Mouse (Mus musculus): Measurements from ENCODE around the gene Zdhhc18.

Gene Zdhhc18

GRCm38 (mm10) chr4:133649989-133650699 lies at the start of gene Zdhhc18:
Gene Zdhhc18, minus strand, starts transcription at chr4:133650154.
- no peak for DNase-seq (ENCODE audit: low read depth, low spot score)

GRCm38 (mm10) chr4:133695363-133695762 lies 45.4 kb upstream of the Zdhhc18 start:
- DNase-seq (ENCODE audit: low read depth, low spot score) = no peak

- DNase-seq (ENCODE audit: low read depth, low spot score) = no peak
These were observed 40.3 kb upstream of the Zdhhc18 start for GRCm38 (mm10) chr4:133690252-133690651.

GRCm38 (mm10) chr4:133688417-133689067 lies 38.6 kb upstream of the Zdhhc18 start:
- DNase-seq (ENCODE audit: low read depth, low spot score) = no peak

- no peak for DNase-seq (ENCODE audit: low read depth, low spot score)
These were observed 37.2 kb upstream of the Zdhhc18 start for GRCm38 (mm10) chr4:133687126-133687525.

- no peak for DNase-seq (ENCODE audit: low read depth, low spot score)
These were observed 36.6 kb upstream of the Zdhhc18 start for GRCm38 (mm10) chr4:133686512-133686911.

GRCm38 (mm10) chr4:133680206-133680786 lies 30.3 kb upstream of the Zdhhc18 start:
- no peak for DNase-seq (ENCODE audit: low read depth, low spot score)

- no peak for DNase-seq (ENCODE audit: low read depth, low spot score)
These were observed 29.7 kb upstream of the Zdhhc18 start for GRCm38 (mm10) chr4:133679629-133680028.

- no peak for DNase-seq (ENCODE audit: low read depth, low spot score)
These were observed 27.3 kb upstream of the Zdhhc18 start for GRCm38 (mm10) chr4:133677266-133677665.

- no peak for DNase-seq (ENCODE audit: low read depth, low spot score)
These were observed 26.2 kb upstream of the Zdhhc18 start for GRCm38 (mm10) chr4:133676189-133676588.

- no peak for DNase-seq (ENCODE audit: low read depth, low spot score)
These were observed 25.7 kb upstream of the Zdhhc18 start for GRCm38 (mm10) chr4:133675594-133676016.

- no peak for DNase-seq (ENCODE audit: low read depth, low spot score)
These were observed 24.4 kb upstream of the Zdhhc18 start for GRCm38 (mm10) chr4:133674331-133674695.

- DNase-seq (ENCODE audit: low read depth, low spot score) = no peak
These were observed 23.8 kb upstream of the Zdhhc18 start for GRCm38 (mm10) chr4:133673666-133674330.

- no peak for DNase-seq (ENCODE audit: low read depth, low spot score)
These were observed 23.1 kb upstream of the Zdhhc18 start for GRCm38 (mm10) chr4:133672845-133673647.

- no peak for DNase-seq (ENCODE audit: low read depth, low spot score)
These were observed 22.2 kb upstream of the Zdhhc18 start, which contains the start of gene Pigv for GRCm38 (mm10) chr4:133671881-133672844. Gene Pigv, minus strand, starts transcription at chr4:133672647.

- no peak for DNase-seq (ENCODE audit: low read depth, low spot score)
These were observed 21.4 kb upstream of the Zdhhc18 start for GRCm38 (mm10) chr4:133671184-133671880.

- DNase-seq (ENCODE audit: low read depth, low spot score) = no peak
These were observed 19.8 kb upstream of the Zdhhc18 start for GRCm38 (mm10) chr4:133669652-133670210.

- DNase-seq (ENCODE audit: low read depth, low spot score) = no peak
These were observed 18.6 kb upstream of the Zdhhc18 start for GRCm38 (mm10) chr4:133668537-133668936.

GRCm38 (mm10) chr4:133666199-133666598 lies 16.2 kb upstream of the Zdhhc18 start:
- no peak for DNase-seq (ENCODE audit: low read depth, low spot score)
